8 mouse cellular contexts compared by ENCODE assay signal in the genomic region with DNA sequence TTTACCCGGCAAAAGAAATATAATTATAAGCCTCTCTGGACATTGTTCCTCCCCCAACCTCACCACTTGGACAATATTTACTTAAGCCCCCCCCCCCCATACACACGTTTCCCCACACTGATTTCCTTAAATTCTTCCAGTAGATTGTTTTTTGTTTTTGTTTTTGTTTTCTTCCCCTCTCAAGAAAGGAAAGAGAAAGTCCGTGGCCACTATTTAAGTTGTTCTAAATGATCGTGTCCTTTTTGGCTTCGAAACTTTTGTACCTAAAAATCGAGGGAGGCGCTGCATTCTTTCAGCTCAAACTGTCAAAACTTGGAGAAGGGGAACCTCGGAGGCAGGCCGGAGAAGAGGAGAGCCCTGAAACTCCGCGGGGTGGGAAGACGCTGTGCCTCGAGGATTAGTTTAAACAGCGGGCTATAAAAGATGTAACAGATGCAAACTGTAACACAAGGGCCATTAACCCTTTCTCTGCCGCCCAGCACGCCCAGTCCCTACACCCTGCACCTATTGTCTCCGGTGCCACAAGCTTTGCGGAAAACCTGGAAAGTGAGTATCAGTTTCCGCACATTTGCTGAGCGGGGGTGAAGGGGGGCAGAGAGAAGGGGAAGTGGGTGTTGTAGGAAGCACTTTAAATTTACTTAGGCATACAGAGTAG. TPM values are rescaled to one million over a fixed set of nuclear protein-coding genes. Genes with fewer than 3 reads are reported as not detected.
DNase-seq lines count a peak whose midpoint lies in the region; ATAC-seq and TF ChIP-seq lines count a peak whose summit lies in the region.

No protein-coding gene starts in this region.

- H3K27me3 ChIP-seq in lung, postnatal 0 days (replicated peaks; ENCODE audit: insufficient read depth, low read length) = no peaks in the 10 kb centered on the region

- H3K36me3 ChIP-seq in lung, postnatal 0 days (ENCODE audit: insufficient read depth, low read length) = no peaks in the 10 kb centered on the region

- H3K4me1 ChIP-seq in brown adipose tissue, adult 24 weeks (ENCODE audit: control insufficient read depth, insufficient read depth, insufficient read length, low read length) = no peaks in the 10 kb centered on the region
- no peaks in the 10 kb centered on the region for H3K4me1 ChIP-seq in lung, postnatal 0 days (ENCODE audit: insufficient read depth, low read depth, low read length)

- no peak for TF ChIP-seq EP300 in lung, postnatal 0 days (IDR thresholded peaks at IDR 0.05)

- H3K4me3 ChIP-seq in brown adipose tissue, adult 24 weeks (ENCODE audit: insufficient read depth, low read depth, low read length) = peak overlapping the region; percentile 95
- peak overlapping the region; percentile 73 for H3K4me3 ChIP-seq in lung, postnatal 0 days (ENCODE audit: low read depth, low read length)

- H3K9ac ChIP-seq in lung, postnatal 0 days (replicated peaks; ENCODE audit: low read depth) = peak overlapping the region; percentile 89

- H3K9me3 ChIP-seq in lung, postnatal 0 days (ENCODE audit: low read length) = no peaks in the 10 kb centered on the region

- ATAC-seq in lung, postnatal 0 days = no peak

- peak overlapping the region; percentile 66 for H3K4me2 ChIP-seq in lung, postnatal 0 days (replicated peaks; ENCODE audit: low read depth, low read length)

- no peak for TF ChIP-seq CTCF in lung, postnatal 0 days (IDR thresholded peaks at IDR 0.05)

- H3K27ac ChIP-seq in brown adipose tissue, adult 24 weeks (replicated peaks; ENCODE audit: low read depth, low read length) = peak overlapping the region; percentile 81
- H3K27ac ChIP-seq in lung, postnatal 0 days (ENCODE audit: low read length) = peak overlapping the region; percentile 95

- under 1% methylated on average over 20 of the region's 20 CpGs for WGBS in lung, postnatal 0 days

- DNase-seq in ovary, postnatal 36 days (ENCODE audit: low spot score) = peak; percentile 40
- no peak for DNase-seq in ovary, adult 18-20 months (ENCODE audit: low spot score)
- DNase-seq in heart, adult 18-20 months = peak; percentile 60 to 80
- DNase-seq in kidney, adult 18-20 months = peak; percentile 66
- DNase-seq in lung, postnatal 0 days (ENCODE audit: low spot score) = peak; percentile 59
- DNase-seq in retina, embryonic 14.5 days (ENCODE audit: low spot score) = peak; percentile 84
- no peak for DNase-seq in cerebellum, adult 18-20 months

RNA-seq across cellular contexts. Expression of gene Zeb2, which starts 6.3 kb away (rescaled TPM):
- polyA plus RNA-seq in brown adipose tissue, adult 24 weeks (2012; ENCODE audit: insufficient read depth, insufficient read length, missing spikeins) = 51.2 and 53.0 TPM in 2 replicates
- total RNA-seq in heart, adult 18-20 months (2021) = 10 to 100 TPM; 34.4 to 44.2 TPM
- polyA plus RNA-seq in lung, postnatal 0 days (2015; fragmentation: Nextera tagmentation; extraction: Ambion mirVana) = 36.4 and 44.9 TPM in 2 replicates

Comparison
In these comparisons a context has a peak if more than half of its experiments do, and no peak if none do; other contexts are left out.
1. DNase-seq: peak in ovary, postnatal 36 days (single experiment), heart, adult 18-20 months (2 of 2), kidney, adult 18-20 months (single experiment), lung, postnatal 0 days (single experiment) and retina, embryonic 14.5 days (single experiment); none in ovary, adult 18-20 months (single experiment) and cerebellum, adult 18-20 months (0 of 2).